Mouse (Mus musculus): ENCODE results near the gene Wwtr1. TPM values are rescaled to one million over a fixed set of nuclear protein-coding genes. Genes with fewer than 3 reads are reported as not detected.
A peak's percentile ranks its signal among the peaks of the same experiment; 100 is the strongest.

The Wwtr1 gene
- total RNA-seq, 1 experiment from 2014 or later, result 37.6 TPM

DNA sequence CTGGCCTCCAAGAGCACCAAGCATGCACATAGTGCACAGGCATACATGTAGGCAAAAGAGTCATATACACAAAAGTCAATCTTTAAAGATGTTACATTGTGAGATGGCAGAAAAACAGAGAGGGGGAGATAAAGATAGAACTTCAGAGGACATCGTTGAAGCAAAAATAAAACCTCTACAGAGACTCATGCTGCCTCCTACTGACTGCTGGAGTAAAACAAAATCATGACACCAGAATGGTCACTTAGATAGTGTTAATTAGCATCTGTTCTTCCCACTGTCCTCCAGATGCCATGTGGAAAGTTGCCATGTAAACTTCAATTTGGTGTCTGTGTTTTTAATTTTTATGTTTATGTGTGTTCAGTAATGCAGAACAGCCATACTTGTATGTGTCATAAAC, 127.8 kb downstream of the Wwtr1 start:
- no peak for DNase-seq

DNA sequence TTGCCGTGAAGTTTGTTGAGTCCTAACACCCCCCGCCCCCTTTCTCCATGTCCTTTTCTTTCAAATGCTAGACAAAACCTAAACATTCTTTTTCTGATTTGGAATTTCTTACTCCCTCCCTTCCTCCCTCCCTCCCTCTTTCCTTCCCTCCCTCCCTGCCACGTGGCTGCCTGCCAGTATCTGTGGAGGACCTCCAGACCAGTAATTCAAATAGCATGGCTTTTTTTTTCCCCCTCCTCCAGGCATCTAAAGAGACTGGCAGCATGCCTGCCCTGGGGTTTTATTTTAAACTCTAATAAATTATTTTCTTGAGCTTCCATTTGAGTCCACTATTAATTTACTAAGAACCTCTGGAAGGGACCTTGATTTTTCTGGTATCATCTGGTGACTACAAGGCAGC, 130.0 kb downstream of the Wwtr1 start:
- DNase-seq, result peak; percentile 47

DNA sequence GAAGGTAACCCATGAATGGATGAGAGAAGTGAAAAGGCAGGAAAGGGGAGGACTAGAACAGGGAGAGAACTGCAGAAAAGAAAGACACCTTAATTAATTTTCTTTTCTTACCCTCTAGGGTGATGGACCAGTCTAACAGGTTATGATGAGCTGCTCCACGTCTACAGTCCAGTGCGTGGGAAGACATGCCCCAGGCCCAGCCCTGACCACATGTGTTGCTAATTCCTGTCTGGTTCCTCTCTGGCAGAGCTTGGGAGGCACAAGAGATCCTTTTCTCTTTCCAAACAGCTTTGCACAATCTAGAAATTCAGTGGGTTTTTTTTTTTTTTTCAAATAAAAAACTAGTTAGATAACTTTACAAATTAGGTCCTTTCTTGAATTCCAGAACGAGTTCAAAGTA, 134.8 kb downstream of the Wwtr1 start:
- no peak for DNase-seq

DNA sequence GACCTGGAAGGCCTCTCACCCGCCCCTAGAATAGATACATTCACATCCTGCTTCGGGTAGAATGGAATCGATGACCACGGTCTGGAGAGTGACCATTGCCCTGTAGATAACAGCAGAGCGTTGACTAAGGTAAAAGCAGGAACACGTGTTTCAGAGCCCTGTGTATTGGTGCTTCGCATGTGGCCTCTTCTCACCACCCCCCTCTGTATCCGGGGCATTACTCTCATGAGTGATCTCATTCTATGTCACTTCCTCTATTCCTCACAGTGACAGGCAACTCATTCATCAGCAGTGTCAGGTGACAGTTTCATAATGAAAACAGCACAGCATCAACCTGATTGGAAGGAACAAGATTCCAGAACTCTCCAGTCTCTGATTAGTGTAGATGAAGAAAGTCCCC, 140.3 kb downstream of the Wwtr1 start:
- DNase-seq, result no peak

DNA sequence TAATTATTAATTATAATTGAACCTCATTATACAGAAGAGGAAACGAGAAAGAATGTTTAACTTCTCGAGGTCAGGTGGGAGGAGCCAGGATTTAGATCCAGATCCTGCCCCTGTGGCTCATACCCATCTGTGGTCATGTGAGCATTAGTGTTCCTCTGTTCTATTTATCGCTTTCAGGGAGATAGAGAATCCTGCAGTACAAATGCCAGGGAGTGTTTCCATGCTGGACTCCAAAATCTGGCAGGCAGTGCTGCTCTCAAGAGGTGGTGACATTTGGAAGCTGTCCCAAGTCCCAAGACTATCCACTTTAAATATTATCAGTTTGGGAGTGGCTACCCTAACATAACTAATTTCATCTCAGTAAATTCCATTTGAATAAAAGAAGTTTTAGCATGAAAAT, 144.0 kb downstream of the Wwtr1 start:
- no peak for DNase-seq

DNA sequence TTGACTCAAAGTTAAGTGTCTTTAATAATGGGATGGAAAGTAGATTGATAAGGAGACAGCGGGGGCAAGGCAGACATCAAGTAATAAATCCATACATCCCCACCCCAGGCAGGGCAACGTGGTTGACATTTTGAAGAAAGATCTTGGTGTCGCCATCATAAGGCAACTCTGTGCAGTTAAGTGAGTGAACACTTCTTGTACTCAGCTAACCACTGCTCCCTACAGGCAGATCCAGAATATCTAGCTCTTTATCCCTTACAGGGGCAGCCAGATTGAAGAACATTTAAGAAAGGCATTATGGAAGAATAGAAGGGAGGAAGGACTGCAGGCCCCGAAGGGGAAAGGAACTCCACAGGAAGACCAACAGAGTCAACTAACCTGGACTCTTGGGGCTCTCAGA, 146.2 kb downstream of the Wwtr1 start:
- DNase-seq, result no peak

DNA sequence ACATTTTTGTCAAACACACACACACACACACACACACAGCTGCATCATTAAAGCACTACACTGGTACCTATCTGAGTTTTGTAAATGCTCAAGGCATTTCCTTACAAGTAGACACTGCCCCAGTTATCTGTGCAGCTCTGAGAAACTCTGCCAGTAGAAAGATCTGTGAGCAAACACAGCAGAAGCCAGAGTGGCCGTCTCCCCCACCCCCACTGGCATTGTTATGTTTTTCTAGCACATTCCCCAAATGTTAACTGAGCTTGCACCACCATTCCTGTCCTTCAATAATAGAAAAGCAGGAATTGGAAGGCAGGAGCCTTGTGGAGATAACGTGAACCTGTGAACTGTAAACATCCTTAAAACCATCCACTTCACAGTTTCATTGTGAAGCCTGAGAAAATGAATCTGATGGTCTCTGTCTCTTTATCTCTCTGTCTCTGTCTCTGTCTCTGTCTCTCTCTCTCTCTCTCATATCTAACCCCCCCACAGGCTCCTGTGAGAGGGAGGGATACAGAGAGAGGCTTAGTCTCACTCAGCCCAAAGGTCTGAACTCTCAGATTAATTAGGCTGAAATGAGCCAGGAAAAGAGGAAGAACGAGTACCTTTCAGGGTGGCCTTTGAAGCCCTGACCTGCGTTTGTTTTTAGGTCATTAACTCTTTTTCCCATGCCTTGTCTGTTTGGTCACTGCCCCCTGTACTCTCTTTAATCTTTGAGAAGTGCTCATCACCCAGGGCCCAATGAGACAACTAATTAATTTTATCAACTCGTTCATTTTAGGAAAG, 146.8 kb downstream of the Wwtr1 start:
- DNase-seq, result no peak

DNA sequence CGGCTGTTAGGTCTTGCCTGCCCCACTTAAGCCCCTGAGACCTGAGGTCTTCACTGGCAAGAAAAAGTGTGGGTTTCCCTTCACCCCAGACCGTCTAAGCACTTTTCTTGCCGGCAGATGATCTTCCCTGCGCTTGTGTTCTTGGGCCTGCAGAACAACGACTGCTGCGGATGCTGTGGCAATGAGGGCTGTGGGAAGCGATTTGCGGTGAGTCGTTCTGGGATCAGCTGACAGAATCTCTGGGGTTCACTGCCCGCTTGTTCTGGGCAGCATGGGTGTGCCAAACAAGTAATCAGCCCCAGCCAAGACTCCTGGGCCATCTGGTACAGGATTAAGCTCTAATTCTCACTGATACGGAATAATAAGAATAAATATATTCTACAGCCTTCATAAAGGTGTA, 149.4 kb downstream of the Wwtr1 start:
- DNase-seq, result no peak

DNA sequence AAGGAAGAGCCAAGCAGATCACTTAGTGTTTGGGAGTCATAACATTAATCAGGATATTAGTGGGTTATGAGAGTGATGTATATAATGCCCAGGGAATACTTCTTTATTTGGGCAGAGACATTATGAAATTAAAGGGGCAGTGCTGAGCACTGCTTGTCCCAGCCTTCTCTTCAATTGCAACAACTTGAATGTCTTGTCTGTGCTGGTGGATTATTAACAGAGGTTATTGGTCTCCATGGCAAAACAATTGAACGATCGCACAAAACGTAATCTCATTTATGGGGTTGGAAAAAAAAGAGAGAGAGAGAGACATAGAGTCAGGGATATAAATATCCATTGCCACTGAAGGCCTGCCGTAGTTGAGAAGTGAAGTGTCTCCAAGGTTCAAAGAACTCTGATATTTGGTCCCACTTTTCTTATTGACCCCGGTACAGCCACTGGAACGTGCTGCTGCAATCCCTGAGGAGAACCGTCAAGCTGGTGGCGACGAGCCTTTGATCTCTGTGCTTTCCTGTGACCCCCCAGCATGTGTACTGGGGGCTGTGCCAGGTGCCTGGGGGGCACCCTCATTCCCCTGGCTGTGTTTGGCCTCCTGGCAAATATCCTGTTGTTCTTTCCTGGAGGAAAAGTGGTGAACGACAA, 150.5 kb downstream of the Wwtr1 start, which contains the start of gene Tm4sf4:
Gene Tm4sf4 (plus strand): TSS at position 226 of the 642 bp plus-strand sequence.
- no peak for DNase-seq

DNA sequence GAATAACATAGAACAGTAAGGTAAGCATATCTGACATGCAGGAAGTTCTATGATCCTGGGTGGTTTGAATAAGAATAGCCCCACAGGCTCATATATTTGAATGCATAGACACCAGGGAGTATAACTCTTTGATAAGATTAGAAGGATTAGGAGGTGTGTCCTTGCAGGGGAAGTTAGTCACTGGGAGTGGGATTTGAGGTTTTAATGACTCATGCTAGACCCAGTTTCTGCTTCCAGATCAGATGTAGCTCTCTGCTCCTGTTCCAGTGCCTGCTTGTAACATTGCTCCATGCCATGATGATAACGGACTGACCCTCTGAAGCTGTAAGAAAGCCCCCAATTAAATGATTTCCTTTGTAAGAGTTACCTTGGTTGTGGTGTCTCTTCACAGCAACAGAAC, 155.1 kb downstream of the Wwtr1 start:
- no peak for DNase-seq

DNA sequence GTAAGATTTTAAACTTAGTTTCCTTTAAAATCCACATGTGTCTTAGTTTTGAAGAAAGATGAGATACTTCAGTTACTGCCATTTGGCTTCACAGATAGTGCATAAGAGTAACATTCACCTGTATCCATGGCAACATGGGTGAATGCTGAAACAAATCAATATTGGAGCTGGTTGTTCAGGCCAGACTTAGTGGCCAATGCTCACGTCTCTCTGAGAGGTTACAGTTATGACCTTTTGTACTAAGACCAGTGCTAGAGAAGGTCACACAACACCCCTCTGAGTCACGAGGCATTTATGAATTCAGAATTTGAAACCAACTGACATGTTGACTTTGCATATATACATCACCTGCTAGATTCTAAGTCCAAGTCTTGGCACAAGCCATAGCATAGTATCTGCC, 155.5 kb downstream of the Wwtr1 start:
- DNase-seq, result no peak

DNA sequence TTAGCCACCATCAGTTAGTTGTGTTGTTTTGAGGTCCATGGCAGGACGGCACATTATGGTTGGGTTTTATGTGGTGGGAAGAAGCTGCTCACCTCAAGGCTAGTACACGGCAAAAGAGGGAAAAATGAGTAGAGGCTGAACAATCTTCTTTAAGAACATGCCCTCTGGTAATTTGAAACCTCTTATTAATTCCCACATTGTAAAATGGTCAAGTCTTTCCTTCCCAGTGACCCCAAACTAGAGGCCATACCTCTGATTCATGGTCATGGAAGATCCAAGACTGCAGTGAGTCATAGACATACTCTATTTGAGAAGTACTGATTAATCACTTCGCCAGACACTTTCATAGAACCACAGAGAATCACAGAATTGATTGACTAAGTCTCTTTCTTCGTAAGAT, 164.2 kb downstream of the Wwtr1 start:
- DNase-seq, result no peak

Small RNA genes within 50 kb of the gene (microRNA-seq; reads per million reads assigned to microRNA genes)
- 0 reads per million in 2 experiments for gene Mir6377

Other genes starting within 250 kb of the Wwtr1 start
- 0.81 and 1.2 TPM in 2 replicates for gene Tm4sf4, start 150.6 kb downstream of the Wwtr1 start, total RNA-seq (2021)
- 30.1 and 34.7 TPM in 2 replicates for gene Commd2, start 75.8 kb upstream of the Wwtr1 start, total RNA-seq (2021)
- gene Ankub1, start 116.9 kb upstream of the Wwtr1 start, total RNA-seq (2021), result not detected in 2 replicates
- gene Rnf13, start 160.2 kb upstream of the Wwtr1 start, total RNA-seq (2021), result 90.6 and 118 TPM in 2 replicates

Measured in adrenal gland, postnatal 25 days (tissue).